Mouse (Mus musculus): Measurements from ENCODE around the gene Atp6v0c. TPM values are rescaled to one million over a fixed set of nuclear protein-coding genes. Genes with fewer than 3 reads are reported as not detected.

Gene Atp6v0c
- 947 and 1,089 TPM in 2 replicates for polyA plus RNA-seq (2015; fragmentation: Nextera tagmentation; extraction: Ambion mirVana)

GRCm38 (mm10) chr17:24169317-24170065 is at the start of gene Atp6v0c:
Atp6v0c (minus strand) TSS chr17:24169702.
- peak; percentile 89 for ATAC-seq (ENCODE audit: low read depth)
- under 1% methylated on average over 58 of the region's 58 CpGs for WGBS
- Histone ChIP-seq H3K4me3 (peak within 1 kb of the TSS; percentile 96), H3K4me2 (peak within 1 kb of the TSS; percentile 91), H3K27me3 (no peaks in the 10 kb centered on the region), H3K9me3 (no peaks in the 10 kb centered on the region), H3K36me3 (peaks cover 27% of the 10 kb centered on the region), H3K4me1 (replicated peaks) (peaks cover 47% of the 10 kb centered on the region), H3K9ac (peak within 1 kb of the TSS; percentile 96), H3K27ac (replicated peaks) (peak within 1 kb of the TSS; percentile 99)

GRCm38 (mm10) chr17:24216836-24217235 is 47.3 kb upstream of the Atp6v0c start:
- ATAC-seq (ENCODE audit: low read depth), result no peak

DNA sequence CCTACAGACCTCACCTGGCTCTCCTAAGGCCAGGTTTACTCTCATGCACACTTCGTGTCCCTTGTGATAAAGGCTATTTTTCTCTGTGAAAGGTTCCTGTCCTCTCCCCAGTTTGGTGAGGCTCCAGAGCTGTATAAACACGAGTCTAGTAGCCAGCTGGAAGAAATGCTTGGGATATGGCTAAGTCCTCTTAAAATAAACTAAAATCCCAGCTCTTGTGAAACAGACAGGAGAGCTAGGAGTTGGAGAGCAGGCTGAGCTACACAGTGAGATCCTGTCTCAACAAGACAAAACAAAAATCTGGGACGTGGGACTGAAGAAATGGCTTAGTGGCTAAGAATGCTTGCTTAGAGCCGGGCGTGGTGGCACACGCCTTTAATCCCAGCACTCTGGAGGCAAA is 43.7 kb upstream of the Atp6v0c start:
- H3K9me3 ChIP-seq, result no peaks in the 10 kb centered on the region
- no peak overlapping the region for H3K4me3 ChIP-seq
- no peak overlapping the region for H3K4me2 ChIP-seq
- H3K27me3 ChIP-seq, result peaks cover 12% of the 10 kb centered on the region
- peaks cover 44% of the 10 kb centered on the region for H3K4me1 ChIP-seq (replicated peaks)
- H3K27ac ChIP-seq (replicated peaks), result no peak overlapping the region
- no peak for ATAC-seq (ENCODE audit: low read depth)
- WGBS, result 83% methylated on average over 6 of the region's 6 CpGs
- H3K9ac ChIP-seq, result no peak overlapping the region
- H3K36me3 ChIP-seq, result peaks cover 32% of the 10 kb centered on the region

More at GRCm38 (mm10) chr17:24216836-24217235, 47.3 kb upstream of the Atp6v0c start:
- Histone ChIP-seq H3K9ac (no peak overlapping the region), H3K9me3 (no peaks in the 10 kb centered on the region), H3K36me3 (peaks cover 36% of the 10 kb centered on the region), H3K27ac (replicated peaks) (no peak overlapping the region), H3K4me1 (replicated peaks) (peaks cover 27% of the 10 kb centered on the region), H3K27me3 (no peaks in the 10 kb centered on the region), H3K4me2 (no peak overlapping the region), H3K4me3 (no peak overlapping the region)
- WGBS, result 64% methylated on average over 4 of the region's 4 CpGs

GRCm38 (mm10) chr17:24212441-24213018 is 43.0 kb upstream of the Atp6v0c start:
- H3K4me1 ChIP-seq (replicated peaks), result peaks cover 51% of the 10 kb centered on the region
- H3K9ac ChIP-seq, result no peak overlapping the region
- peaks cover 18% of the 10 kb centered on the region for H3K27me3 ChIP-seq
- no peak for ATAC-seq (ENCODE audit: low read depth)
- peaks cover 25% of the 10 kb centered on the region for H3K36me3 ChIP-seq
- H3K4me3 ChIP-seq, result peak overlapping the region; percentile 57
- H3K9me3 ChIP-seq, result no peaks in the 10 kb centered on the region
- peak overlapping the region; percentile 96 for H3K4me2 ChIP-seq
- peak overlapping the region; percentile 83; the same call in 1 of the 2 replicates for H3K27ac ChIP-seq (replicated peaks)
- WGBS, result 32% methylated on average over 5 of the region's 5 CpGs

GRCm38 (mm10) chr17:24211631-24212440 is 42.3 kb upstream of the Atp6v0c start:
- H3K9me3 ChIP-seq, result no peaks in the 10 kb centered on the region
- H3K9ac ChIP-seq, result peak overlapping the region; percentile 84
- H3K4me3 ChIP-seq, result peak overlapping the region; percentile 57
- peaks cover 25% of the 10 kb centered on the region for H3K27me3 ChIP-seq
- H3K36me3 ChIP-seq, result peaks cover 20% of the 10 kb centered on the region
- H3K4me1 ChIP-seq (replicated peaks), result peaks cover 58% of the 10 kb centered on the region
- 2% methylated on average over 37 of the region's 37 CpGs for WGBS
- H3K4me2 ChIP-seq, result peak overlapping the region; percentile 96
- ATAC-seq (ENCODE audit: low read depth), result peak; percentile 58
- peak overlapping the region; percentile 83 for H3K27ac ChIP-seq (replicated peaks)

- Histone ChIP-seq H3K36me3 (peaks cover 7% of the 10 kb centered on the region), H3K9ac (no peak overlapping the region), H3K4me3 (no peak overlapping the region), H3K27me3 (peaks cover 25% of the 10 kb centered on the region), H3K4me2 (peak overlapping the region; percentile 96), H3K4me1 (replicated peaks) (peaks cover 70% of the 10 kb centered on the region), H3K27ac (replicated peaks) (peak overlapping the region; percentile 83), H3K9me3 (no peaks in the 10 kb centered on the region)
- WGBS, result 78% methylated on average over 3 of the region's 3 CpGs
- ATAC-seq (ENCODE audit: low read depth), result no peak
These were observed 41.1 kb upstream of the Atp6v0c start for GRCm38 (mm10) chr17:24210591-24210990.

DNA sequence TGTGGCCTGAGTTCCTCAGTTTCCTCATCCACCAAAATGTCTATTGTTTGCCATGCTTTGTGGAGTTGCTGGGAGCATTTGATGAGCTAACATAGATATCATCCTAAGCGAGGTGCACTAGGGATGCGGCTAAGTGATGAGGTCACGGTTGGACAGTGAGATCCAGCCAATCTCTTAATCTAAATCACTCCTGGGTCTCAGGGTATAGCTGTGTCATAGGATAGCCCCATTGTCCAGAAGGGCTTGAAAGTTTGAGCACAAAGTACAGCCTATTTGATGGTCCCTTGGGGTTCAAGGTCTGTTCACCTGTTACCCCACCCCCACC is 40.4 kb upstream of the Atp6v0c start:
- WGBS, result 74% methylated on average over 3 of the region's 3 CpGs
- Histone ChIP-seq H3K9ac (no peak overlapping the region), H3K4me3 (peak overlapping the region; percentile 75; the same call in 1 of the 2 replicates), H3K9me3 (no peaks in the 10 kb centered on the region), H3K27ac (replicated peaks) (peak overlapping the region; percentile 89), H3K4me2 (peak overlapping the region; percentile 95), H3K36me3 (peaks cover under 1% of the 10 kb centered on the region; the same call in 1 of the 2 replicates), H3K4me1 (replicated peaks) (peaks cover 72% of the 10 kb centered on the region), H3K27me3 (peaks cover 25% of the 10 kb centered on the region)
- ATAC-seq (ENCODE audit: low read depth), result no peak

DNA sequence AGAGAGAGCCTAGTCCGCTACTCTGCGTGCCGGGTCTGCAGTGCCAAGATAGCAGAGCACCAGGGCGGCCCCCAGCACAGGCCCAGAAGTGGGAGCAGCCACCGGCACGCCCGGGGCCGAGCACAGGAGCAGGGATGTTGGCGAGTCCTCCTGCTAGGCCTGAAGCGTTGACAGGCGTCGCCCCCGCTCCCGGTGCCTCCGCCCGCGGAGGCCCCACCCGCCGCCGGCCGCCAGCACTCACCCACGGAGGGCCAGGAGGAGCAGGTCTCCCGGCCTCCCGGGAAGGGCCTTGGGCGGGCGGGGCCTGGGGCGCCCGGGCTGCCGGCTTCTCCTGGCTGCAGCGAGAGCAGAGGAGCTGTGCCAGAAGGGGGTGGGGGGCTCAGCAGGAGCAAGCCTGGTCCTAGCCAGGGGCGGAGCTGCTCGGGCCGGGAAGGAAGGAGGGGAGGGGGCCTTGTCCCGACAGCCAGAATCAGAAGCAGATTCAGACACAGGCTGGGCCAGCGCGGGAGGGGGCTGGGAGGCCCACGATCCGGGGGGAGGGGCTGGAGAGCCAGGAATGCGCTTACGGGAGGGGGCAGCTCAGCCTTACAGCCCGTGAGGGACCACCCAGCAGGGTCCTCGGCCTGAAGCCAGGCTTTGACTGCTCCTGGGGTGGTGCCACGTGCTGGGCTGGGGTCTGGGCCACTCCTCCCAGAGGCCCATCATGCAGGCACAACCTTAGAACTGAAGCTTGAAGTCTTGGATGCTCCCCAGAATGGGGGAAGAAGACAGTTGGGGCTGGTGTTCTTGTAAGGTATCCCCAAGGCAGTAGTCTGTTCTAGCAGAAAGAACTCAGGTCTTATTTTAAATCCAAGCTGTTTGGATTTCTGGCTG is 39.8 kb upstream of the Atp6v0c start, which contains the start of gene Ntn3:
TSS of gene Ntn3 (minus strand) at position 489 of the 873 bp plus-strand sequence.
- H3K27ac ChIP-seq (replicated peaks), result peak within 1 kb of the TSS; percentile 89
- ATAC-seq (ENCODE audit: low read depth), result peak; percentile 19; the same call in 1 of the 2 replicates
- peak within 1 kb of the TSS; percentile 87 for H3K9ac ChIP-seq
- no peaks in the 10 kb centered on the region for H3K36me3 ChIP-seq
- H3K4me3 ChIP-seq, result peak within 1 kb of the TSS; percentile 75
- peak within 1 kb of the TSS; percentile 95 for H3K4me2 ChIP-seq
- no peaks in the 10 kb centered on the region for H3K9me3 ChIP-seq
- H3K27me3 ChIP-seq, result peaks cover 25% of the 10 kb centered on the region
- WGBS, result under 1% methylated on average over 32 of the region's 43 CpGs
- peaks cover 78% of the 10 kb centered on the region for H3K4me1 ChIP-seq (replicated peaks)

GRCm38 (mm10) chr17:24208641-24209042 is 39.1 kb upstream of the Atp6v0c start:
- no peaks in the 10 kb centered on the region for H3K9me3 ChIP-seq
- H3K4me3 ChIP-seq, result peak overlapping the region; percentile 75
- H3K4me2 ChIP-seq, result peak overlapping the region; percentile 95
- H3K27ac ChIP-seq (replicated peaks), result peak overlapping the region; percentile 89
- WGBS, result 1% methylated on average over 29 of the region's 29 CpGs
- H3K4me1 ChIP-seq (replicated peaks), result peaks cover 85% of the 10 kb centered on the region
- H3K27me3 ChIP-seq, result peaks cover 25% of the 10 kb centered on the region
- H3K36me3 ChIP-seq, result no peaks in the 10 kb centered on the region
- peak overlapping the region; percentile 87 for H3K9ac ChIP-seq
- ATAC-seq (ENCODE audit: low read depth), result no peak

DNA sequence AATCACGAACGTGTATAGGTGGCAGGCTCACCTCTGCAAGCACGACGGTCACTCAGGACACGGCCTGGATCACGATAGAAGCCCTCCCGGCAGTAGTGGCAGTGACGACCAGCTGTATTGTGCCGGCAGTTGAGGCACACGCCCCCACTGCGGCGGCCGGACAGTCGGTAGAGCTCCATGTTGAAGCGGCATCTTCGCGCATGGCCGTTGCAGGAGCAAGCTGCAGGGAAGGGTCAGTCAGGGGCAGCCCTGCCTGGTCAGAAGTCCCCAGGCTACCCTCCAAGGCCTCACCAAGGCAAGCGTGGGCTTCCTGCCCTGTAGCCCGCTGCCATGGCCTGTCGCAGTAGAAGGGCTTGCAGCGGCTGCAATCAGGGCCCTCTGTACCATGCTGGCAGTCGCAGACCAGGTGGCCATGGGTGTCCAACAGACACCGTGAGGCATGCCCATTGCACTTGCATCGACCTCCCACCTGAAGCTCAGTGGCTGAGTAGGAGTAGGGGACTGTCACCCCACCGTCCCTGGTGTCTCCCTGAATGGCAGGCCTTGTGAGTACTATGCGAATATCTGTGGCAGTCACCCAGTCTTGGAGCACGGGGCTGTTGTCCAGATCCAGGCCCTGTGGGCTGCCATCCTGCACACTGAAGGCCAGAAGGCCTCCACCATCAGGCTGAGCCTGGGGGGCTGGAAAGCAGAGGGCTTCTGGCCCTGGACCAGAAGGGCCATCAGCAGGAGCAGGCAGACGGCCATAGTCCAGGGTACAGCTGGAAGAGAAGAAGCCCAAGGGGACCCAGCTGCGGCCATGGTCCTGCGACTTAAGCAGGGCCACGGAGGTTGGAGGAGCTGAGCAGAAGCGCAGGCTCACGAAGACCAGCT is 38.5 kb upstream of the Atp6v0c start:
- peaks cover 91% of the 10 kb centered on the region for H3K4me1 ChIP-seq (replicated peaks)
- H3K9ac ChIP-seq, result peak overlapping the region; percentile 87
- H3K4me3 ChIP-seq, result peak overlapping the region; percentile 75
- no peaks in the 10 kb centered on the region for H3K9me3 ChIP-seq
- H3K27ac ChIP-seq (replicated peaks), result peak overlapping the region; percentile 89
- peak overlapping the region; percentile 95 for H3K4me2 ChIP-seq
- peaks cover 25% of the 10 kb centered on the region for H3K27me3 ChIP-seq
- no peak for ATAC-seq (ENCODE audit: low read depth)
- no peaks in the 10 kb centered on the region for H3K36me3 ChIP-seq
- 42% methylated on average over 34 of the region's 34 CpGs for WGBS

Data from neural tube, embryonic 13.5 days (tissue).